Mouse (Mus musculus): ENCODE measurements at regions not wholly inside any gene's neighbourhood (a gene's known extent, or its start where the extent isn't known, plus 50 kb on each side); places are given as distances from the start of the nearest gene placed in this dataset.
A peak's percentile ranks its signal among the peaks of the same experiment; 100 is the strongest.

- DNase-seq = no peak
These were observed 867.1 kb upstream of the Slit2 start for GRCm38 (mm10) chr5:47115882-47116281.

- DNase-seq = no peak
These were observed 887.2 kb upstream of the Slit2 start for GRCm38 (mm10) chr5:47095703-47096102.

GRCm38 (mm10) chr5:47052942-47053341 is 930.0 kb upstream of the Slit2 start:
- no peak for DNase-seq

- DNase-seq = no peak
These were observed 946.2 kb upstream of the Slit2 start for GRCm38 (mm10) chr5:47036752-47037151.

- no peak for DNase-seq
These were observed 948.9 kb upstream of the Slit2 start for GRCm38 (mm10) chr5:47034021-47034420.

- peak; percentile 9 for DNase-seq
These were observed 968.6 kb upstream of the Slit2 start for GRCm38 (mm10) chr5:47014351-47014750.

GRCm38 (mm10) chr5:46992557-46992956 is 990.4 kb upstream of the Slit2 start:
- no peak for DNase-seq

- no peak for DNase-seq
These were observed 996.4 kb upstream of the Slit2 start for GRCm38 (mm10) chr5:46986519-46986918.

- no peak for DNase-seq
These were observed 1002.6 kb upstream of the Slit2 start for GRCm38 (mm10) chr5:46980326-46980725.

- no peak for DNase-seq
These were observed 1014.0 kb upstream of the Slit2 start for GRCm38 (mm10) chr5:46968870-46969436.

GRCm38 (mm10) chr5:46960749-46961148 is 1022.2 kb upstream of the Slit2 start:
- DNase-seq = no peak

- no peak for DNase-seq
These were observed 1056.6 kb upstream of the Slit2 start for GRCm38 (mm10) chr5:46926324-46926723.

GRCm38 (mm10) chr5:46901909-46902308 is 1044.5 kb upstream of the Lcorl start:
- no peak for DNase-seq

- DNase-seq = no peak
These were observed 1036.6 kb upstream of the Lcorl start for GRCm38 (mm10) chr5:46894037-46894436.

- DNase-seq = no peak
These were observed 1026.5 kb upstream of the Lcorl start for GRCm38 (mm10) chr5:46883956-46884355.

- no peak for DNase-seq
These were observed 999.4 kb upstream of the Lcorl start for GRCm38 (mm10) chr5:46856837-46857236.

- no peak for DNase-seq
These were observed 987.8 kb upstream of the Lcorl start for GRCm38 (mm10) chr5:46845175-46845574.

- DNase-seq = no peak
These were observed 979.4 kb upstream of the Lcorl start for GRCm38 (mm10) chr5:46836810-46837209.

- DNase-seq = no peak
These were observed 973.6 kb upstream of the Lcorl start for GRCm38 (mm10) chr5:46830797-46831618.

GRCm38 (mm10) chr5:46830114-46830513 is 972.7 kb upstream of the Lcorl start:
- no peak for DNase-seq

GRCm38 (mm10) chr5:46826381-46826780 is 969.0 kb upstream of the Lcorl start:
- no peak for DNase-seq

- no peak for DNase-seq
These were observed 967.5 kb upstream of the Lcorl start for GRCm38 (mm10) chr5:46824934-46825333.

- DNase-seq = no peak
These were observed 937.7 kb upstream of the Lcorl start for GRCm38 (mm10) chr5:46795102-46795501.

GRCm38 (mm10) chr5:46794028-46794705 is 936.8 kb upstream of the Lcorl start:
- DNase-seq = no peak
